Mouse (Mus musculus): Measurements from ENCODE around the gene Bcl2.

DNA sequence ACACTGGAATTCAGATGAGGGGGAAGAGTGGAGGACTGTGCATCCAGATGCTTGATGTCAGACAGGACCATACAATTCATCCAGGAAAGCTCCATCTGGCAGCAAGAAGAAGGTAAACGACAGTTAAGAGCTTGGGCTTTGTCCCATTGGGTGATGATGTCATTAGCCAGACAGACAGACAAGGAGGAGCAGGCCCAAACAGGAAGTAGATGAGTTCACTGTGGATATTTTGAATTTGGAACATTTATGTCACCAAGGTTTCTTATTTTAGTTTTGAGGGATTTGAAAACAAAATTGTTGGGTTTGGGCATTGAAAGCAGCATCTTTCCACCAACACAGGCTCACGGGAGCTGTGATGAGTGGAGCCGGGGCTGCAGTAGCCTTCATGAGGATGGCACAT, 29.5 kb downstream of the Bcl2 start:
- TF ChIP-seq CHD2 (IDR thresholded peaks at IDR 0.05; ENCODE audit: low read depth, low read length) (no peak), ZNF384 (IDR thresholded peaks at IDR 0.05; ENCODE audit: low read depth, low read length) (no peak), HCFC1 (IDR thresholded peaks at IDR 0.05; ENCODE audit: borderline replicate concordance, insufficient read depth, low read length) (no peak), ZC3H11A (IDR thresholded peaks at IDR 0.05; ENCODE audit: borderline replicate concordance, low read depth, low read length) (no peak), MAFK (IDR thresholded peaks at IDR 0.05; ENCODE audit: insufficient read depth, low read depth, low read length) (no peak)
